Mouse (Mus musculus) midbrain, embryonic 11.5 days (tissue): Measurements from ENCODE around the gene Gfpt2. TPM values are rescaled to one million over a fixed set of nuclear protein-coding genes. Genes with fewer than 3 reads are reported as not detected.
A peak's percentile ranks its signal among the peaks of the same experiment; 100 is the strongest.

Experiments used
- ATAC-seq: fragments of 200-750 bp; cut with Nextera tagmentation; 2 replicates; pipeline ENCODE4 v1.8.0; 2017; ENCODE audit warnings: moderate TSS enrichment, moderate library complexity; ENCODE audit not compliant: low FRiP score
- DNase-seq: peaks from one replicate; pipeline ENCODE4 v3.0.0; 2015; ENCODE audit warnings: low spot score; ENCODE audit errors: missing footprints
- H3K27ac ChIP-seq: fragments of 300-500 bp; sonication (generic); 2 replicates; pipeline ENCODE4 v1.5.1; 2014; ENCODE audit warnings: low read depth, low read length
- H3K27me3 ChIP-seq: fragments of 300-500 bp; sonication (generic); 2 replicates; pipeline ENCODE4 v1.6.1; 2014; ENCODE audit warnings: mild to moderate bottlenecking, low read length, moderate library complexity, mixed read lengths; ENCODE audit not compliant: control insufficient read depth, insufficient read depth
- H3K36me3 ChIP-seq: fragments of 300-500 bp; sonication (generic); 2 replicates; pipeline ENCODE4 v1.6.1; 2014; ENCODE audit warnings: mild to moderate bottlenecking, low read length, moderate library complexity, mixed read lengths; ENCODE audit not compliant: control insufficient read depth, insufficient read depth
- H3K4me1 ChIP-seq: fragments of 300-500 bp; sonication (generic); 2 replicates; pipeline ENCODE4 v1.6.1; 2014; ENCODE audit warnings: low read length; ENCODE audit not compliant: control insufficient read depth, insufficient read depth
- H3K4me2 ChIP-seq: fragments of 300-500 bp; sonication (generic); 2 replicates; pipeline ENCODE4 v1.6.1; 2014; ENCODE audit warnings: mild to moderate bottlenecking, moderate library complexity
- H3K4me3 ChIP-seq: fragments of 300-500 bp; sonication (generic); 2 replicates; pipeline ENCODE4 v1.5.1; 2014; ENCODE audit warnings: low read depth, low read length
- H3K9ac ChIP-seq: fragments of 300-500 bp; sonication (generic); 2 replicates; pipeline ENCODE4 v1.6.1; 2014; ENCODE audit warnings: low read length
- H3K9me3 ChIP-seq: fragments of 300-500 bp; sonication (generic); 2 replicates; pipeline ENCODE4 v1.6.1; 2016; ENCODE audit warnings: low read length; ENCODE audit not compliant: control insufficient read depth
- WGBS: fragments of 180-500 bp; shearing (Covaris S2); extraction: QIAGEN DNeasy Blood & Tissue Kit; methylation state at CpG from one replicate; pipeline ENCODE4 v1.1.7; 2014; 5-methylcytosine and 5-hydroxymethylcytosine counted together
- polyA plus RNA-seq: library from polyadenylated mRNA; unstranded; fragments of >200 nt; fragmentation: Nextera tagmentation; extraction: Ambion mirVana; gene quantifications from 2 replicates; pipeline ENCODE4 v1.2.1, GENCODE M21; 2014

Gene Gfpt2
- polyA plus RNA-seq, 1 experiment from 2014 or later, result 8.7 TPM

DNA sequence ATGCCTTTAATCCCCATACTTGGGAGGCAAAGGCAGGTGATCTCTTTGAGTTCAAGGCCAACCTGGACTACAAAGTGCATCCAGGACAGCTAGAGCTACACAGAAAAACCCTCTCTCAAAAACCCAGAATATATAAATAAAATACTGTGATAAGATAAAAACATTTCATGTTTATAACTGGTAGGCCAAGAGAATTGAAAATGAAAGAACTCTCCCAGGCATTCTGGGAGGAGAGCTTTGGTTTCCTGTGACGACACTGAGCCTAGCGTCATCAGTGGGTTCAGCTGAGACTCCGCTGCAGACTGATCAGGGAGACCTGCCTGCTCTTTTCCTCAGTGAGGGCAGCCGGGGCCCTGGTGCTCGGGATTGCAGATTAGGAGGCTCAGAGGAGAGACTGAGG lies 61.2 kb downstream of the Gfpt2 start:
- WGBS, result 76% methylated on average over 5 of the region's 5 CpGs
- ATAC-seq, result no peak
- Histone ChIP-seq H3K4me1 (no peaks in the 10 kb centered on the region), H3K9me3 (no peaks in the 10 kb centered on the region), H3K27ac (no peak overlapping the region), H3K36me3 (no peaks in the 10 kb centered on the region), H3K4me3 (no peak overlapping the region), H3K9ac (no peak overlapping the region), H3K4me2 (no peak overlapping the region), H3K27me3 (no peaks in the 10 kb centered on the region)
- no peak for DNase-seq

DNA sequence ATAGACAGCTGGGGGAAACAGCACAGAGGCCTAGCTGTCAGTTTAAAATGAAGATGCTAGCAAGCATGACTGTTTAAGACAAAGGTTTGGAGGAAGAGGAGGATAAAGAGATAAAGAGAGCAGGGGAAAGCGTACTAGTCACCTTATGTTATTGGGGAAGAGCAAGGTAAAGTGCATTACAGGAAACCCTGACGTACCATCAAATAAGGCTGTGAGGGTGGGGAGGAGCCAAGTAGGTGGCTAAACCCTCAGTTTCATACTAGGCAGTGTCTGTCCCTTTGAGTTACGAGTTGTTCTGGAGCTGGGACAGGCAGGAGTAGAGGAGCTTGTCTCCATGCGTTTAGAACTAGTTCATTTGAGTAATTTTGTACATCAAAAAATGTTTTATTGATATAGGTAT lies 67.2 kb downstream of the Gfpt2 start:
- ATAC-seq (no peak), DNase-seq (no peak)
- Histone ChIP-seq H3K36me3 (no peaks in the 10 kb centered on the region), H3K9ac (no peak overlapping the region), H3K9me3 (no peaks in the 10 kb centered on the region), H3K4me2 (no peak overlapping the region), H3K4me3 (no peak overlapping the region), H3K27ac (no peak overlapping the region), H3K27me3 (no peaks in the 10 kb centered on the region), H3K4me1 (no peaks in the 10 kb centered on the region)
- WGBS, result 91% methylated on average over 4 of the region's 4 CpGs

DNA sequence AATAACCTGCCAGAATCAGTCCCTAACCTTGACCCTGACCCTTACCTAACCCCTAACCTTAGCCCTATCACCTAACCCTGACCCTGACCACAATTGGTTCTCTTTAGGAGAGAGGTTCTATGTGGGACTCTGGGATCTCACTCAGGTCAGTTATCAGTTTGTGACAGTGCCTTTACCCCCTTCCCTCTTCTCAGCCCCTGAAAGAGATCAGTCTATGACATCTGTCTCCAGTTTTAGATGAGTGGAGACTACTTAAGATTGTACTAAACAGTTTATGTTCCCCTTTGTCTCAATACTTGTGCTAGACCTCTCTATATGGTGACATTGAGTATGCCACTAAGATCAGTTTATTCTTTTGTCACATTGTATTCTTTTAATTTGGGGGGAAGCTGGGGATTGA lies 69.9 kb downstream of the Gfpt2 start:
- Histone ChIP-seq H3K27ac (no peak overlapping the region), H3K36me3 (no peaks in the 10 kb centered on the region), H3K4me3 (no peak overlapping the region), H3K9ac (no peak overlapping the region), H3K4me2 (no peak overlapping the region), H3K9me3 (no peaks in the 10 kb centered on the region), H3K27me3 (no peaks in the 10 kb centered on the region), H3K4me1 (no peaks in the 10 kb centered on the region)
- DNase-seq (no peak), ATAC-seq (no peak)

DNA sequence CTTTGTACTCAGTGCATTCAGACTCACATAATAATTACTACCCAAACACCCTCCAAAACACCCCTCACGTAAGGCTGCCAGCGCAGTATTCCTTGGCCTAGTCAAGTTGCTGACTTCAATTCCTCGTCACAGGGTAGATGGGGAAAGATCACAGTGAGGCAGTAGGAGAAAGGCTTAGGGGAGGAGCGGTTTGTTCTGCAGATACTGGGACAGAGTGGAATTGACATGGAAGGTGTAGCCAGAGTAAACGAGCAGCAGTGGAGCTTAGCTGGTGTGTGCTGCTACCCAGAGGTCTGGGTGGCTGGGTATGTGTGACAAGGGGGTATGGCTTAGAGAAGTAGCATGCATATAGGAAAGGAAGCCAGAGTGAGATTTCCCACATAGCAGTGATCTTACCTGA lies 73.3 kb downstream of the Gfpt2 start:
- DNase-seq (no peak), ATAC-seq (no peak)
- no peak overlapping the region for H3K9ac ChIP-seq
- H3K27ac ChIP-seq, result no peak overlapping the region
- H3K27me3 ChIP-seq, result no peaks in the 10 kb centered on the region
- 87% methylated on average over 5 of the region's 5 CpGs for WGBS
- no peaks in the 10 kb centered on the region for H3K9me3 ChIP-seq
- H3K4me3 ChIP-seq, result no peak overlapping the region
- H3K36me3 ChIP-seq, result peaks cover 4% of the 10 kb centered on the region; the same call in 1 of the 2 replicates
- no peak overlapping the region for H3K4me2 ChIP-seq
- H3K4me1 ChIP-seq, result no peaks in the 10 kb centered on the region

DNA sequence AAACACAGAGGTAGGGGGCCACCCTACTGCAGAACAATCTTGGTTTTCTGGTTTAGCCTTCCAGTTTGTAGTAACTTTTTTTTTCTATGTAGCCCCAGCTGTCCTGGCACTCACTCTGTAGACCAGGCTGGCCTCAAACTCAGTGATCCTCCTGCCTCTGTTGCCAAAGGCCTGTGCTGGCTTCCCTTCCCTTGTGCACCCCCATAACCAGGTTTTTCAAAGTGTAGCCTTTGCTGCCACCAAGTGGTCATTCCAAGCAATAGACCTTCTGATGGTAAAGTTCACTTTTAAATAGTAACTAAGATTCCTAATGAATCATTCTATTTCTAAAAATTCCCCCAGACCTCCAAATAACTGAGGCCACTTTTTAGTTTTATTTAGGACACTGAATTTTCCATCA lies 75.8 kb downstream of the Gfpt2 start:
- Histone ChIP-seq H3K9ac (no peak overlapping the region), H3K4me2 (no peak overlapping the region), H3K27ac (no peak overlapping the region), H3K9me3 (no peaks in the 10 kb centered on the region), H3K4me3 (no peak overlapping the region), H3K4me1 (no peaks in the 10 kb centered on the region), H3K36me3 (peaks cover 6% of the 10 kb centered on the region; the same call in 1 of the 2 replicates), H3K27me3 (no peaks in the 10 kb centered on the region)
- DNase-seq (peak; percentile 95), ATAC-seq (peak; percentile 62; the same call in 1 of the 2 replicates)

DNA sequence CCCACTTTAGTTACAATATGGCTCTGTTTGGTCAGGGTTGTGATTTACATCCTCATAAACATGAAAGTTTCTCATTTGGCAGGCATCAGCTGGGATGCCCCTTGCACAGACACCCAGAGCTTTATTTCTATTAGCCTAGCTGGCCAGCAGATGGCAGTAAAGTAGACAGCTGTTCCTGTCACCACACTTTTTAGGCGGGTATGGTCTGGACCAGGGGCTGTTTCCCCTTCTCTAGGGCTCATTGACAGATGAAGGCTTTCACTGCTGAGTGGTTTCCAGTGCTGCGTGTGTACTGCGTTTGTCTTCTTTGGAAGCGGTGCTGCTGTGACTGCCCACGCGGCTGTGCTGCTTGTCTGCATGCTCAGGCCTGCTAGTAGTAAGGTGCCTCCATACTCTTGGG lies 77.9 kb downstream of the Gfpt2 start:
- H3K36me3 ChIP-seq, result peaks cover 6% of the 10 kb centered on the region; the same call in 1 of the 2 replicates
- ATAC-seq, result 0 out of 2 replicates have a peak, but pooled peaks have one; percentile 35
- no peak overlapping the region for H3K27ac ChIP-seq
- peak; percentile 92 for DNase-seq
- no peak overlapping the region for H3K9ac ChIP-seq
- no peak overlapping the region for H3K4me3 ChIP-seq
- H3K27me3 ChIP-seq, result no peaks in the 10 kb centered on the region
- H3K9me3 ChIP-seq, result no peaks in the 10 kb centered on the region
- H3K4me1 ChIP-seq, result no peaks in the 10 kb centered on the region
- 66% methylated on average over 6 of the region's 6 CpGs for WGBS
- H3K4me2 ChIP-seq, result no peak overlapping the region

DNA sequence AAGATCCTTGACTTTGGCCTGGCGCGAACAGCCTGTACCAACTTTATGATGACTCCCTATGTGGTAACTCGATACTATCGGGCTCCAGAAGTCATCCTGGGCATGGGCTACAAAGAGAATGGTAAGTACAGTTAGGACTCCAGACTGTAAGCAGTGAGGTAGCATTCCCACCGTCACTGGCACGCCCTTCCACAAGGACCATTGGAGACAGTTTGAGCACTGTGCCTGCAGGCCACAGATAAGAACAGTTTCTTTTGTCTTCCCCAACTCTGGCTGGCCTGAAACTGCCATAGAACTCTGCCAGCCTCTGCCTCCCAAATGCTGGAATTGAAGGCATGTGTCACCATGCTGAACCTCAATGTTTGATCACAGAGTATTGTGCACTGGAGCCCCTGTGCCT lies 78.8 kb downstream of the Gfpt2 start:
- Histone ChIP-seq H3K36me3 (peaks cover 6% of the 10 kb centered on the region; the same call in 1 of the 2 replicates), H3K4me2 (no peak overlapping the region), H3K4me1 (no peaks in the 10 kb centered on the region), H3K27ac (no peak overlapping the region), H3K9ac (no peak overlapping the region), H3K9me3 (no peaks in the 10 kb centered on the region), H3K4me3 (no peak overlapping the region), H3K27me3 (no peaks in the 10 kb centered on the region)
- DNase-seq (no peak), ATAC-seq (no peak)
- WGBS, result 96% methylated on average over 6 of the region's 6 CpGs

DNA sequence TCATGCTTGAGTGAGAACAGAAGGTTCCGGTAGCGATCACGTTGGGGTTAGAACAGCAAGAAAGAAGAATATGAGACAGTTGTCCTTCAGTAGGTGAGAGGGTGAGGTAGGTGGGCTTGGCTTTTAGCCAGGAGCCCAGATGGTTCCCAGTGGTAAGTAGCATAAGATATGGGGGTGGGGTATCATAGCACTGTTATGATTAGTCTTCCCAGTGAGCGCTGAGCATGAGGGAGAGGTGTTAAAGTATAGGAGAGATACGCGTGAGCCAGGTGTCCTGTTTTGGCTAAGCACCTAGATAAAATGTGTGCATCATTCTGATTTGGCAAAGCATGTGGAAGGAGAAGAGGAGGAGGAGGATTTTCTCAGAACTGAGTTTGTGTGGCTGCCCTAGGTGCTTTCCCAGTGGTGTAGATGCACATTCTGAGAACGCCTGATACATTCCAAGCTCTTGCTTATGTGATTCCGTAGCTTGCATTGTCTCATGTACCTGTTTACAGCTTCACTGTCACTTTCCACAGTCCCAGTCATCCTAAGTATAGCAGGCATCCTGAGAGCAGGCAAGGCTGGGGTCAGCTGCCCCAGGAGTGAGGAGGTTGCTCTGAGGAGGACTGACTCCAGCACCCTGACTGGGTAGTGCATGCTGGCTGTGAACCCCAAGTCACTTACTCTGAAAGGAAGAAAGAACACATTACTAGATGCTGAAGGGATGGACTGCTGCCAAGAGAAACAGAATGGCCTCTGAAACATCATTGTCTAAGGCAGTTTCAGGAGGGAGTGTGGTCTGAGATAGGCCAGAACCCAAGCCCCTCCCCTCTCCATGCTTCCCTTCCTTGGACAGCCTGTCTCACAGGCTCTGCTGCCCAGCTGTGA lies 83.2 kb downstream of the Gfpt2 start:
- no peak overlapping the region for H3K4me2 ChIP-seq
- H3K9me3 ChIP-seq, result no peaks in the 10 kb centered on the region
- no peak overlapping the region for H3K27ac ChIP-seq
- ATAC-seq (no peak), DNase-seq (no peak)
- 0 out of 2 replicates have a peak, but pooled peaks cover 2% of the 10 kb centered on the region for H3K36me3 ChIP-seq
- WGBS, result 95% methylated on average over 8 of the region's 8 CpGs
- no peak overlapping the region for H3K4me3 ChIP-seq
- no peaks in the 10 kb centered on the region for H3K4me1 ChIP-seq
- H3K9ac ChIP-seq, result no peak overlapping the region
- H3K27me3 ChIP-seq, result no peaks in the 10 kb centered on the region

DNA sequence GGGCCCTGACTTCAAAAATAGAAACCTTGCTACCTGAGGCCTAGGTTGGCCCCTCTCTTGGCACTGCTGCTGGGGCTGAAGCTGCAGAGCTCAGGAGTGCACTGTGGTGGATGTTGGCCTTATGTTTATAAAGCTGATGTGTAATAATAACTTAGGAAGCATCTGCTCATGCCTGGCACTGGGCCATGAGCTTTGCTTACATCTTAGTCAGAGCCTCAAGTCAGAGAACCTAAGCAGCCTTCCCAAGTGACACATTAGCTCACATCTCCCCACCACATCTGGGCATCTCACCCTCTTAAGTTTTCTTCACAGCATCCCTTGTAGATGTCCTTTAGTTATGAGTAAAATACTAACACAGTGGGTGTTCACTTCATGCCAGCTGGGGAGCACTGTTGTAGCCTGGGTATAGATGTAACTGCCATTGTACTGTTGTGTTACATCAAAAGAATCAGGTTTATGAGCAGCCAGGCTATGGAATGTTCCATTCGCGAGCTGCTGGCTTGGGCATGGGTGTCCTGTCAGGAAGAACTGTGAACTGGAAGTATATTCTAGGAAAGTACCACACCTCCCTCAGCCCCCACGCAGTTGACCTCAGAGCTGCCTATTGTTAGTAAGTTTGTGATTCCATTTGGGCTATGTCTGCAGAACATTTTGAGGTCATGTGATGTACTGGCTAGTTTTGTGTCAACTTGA lies 86.1 kb downstream of the Gfpt2 start:
- ATAC-seq, result no peak
- Histone ChIP-seq H3K36me3 (no peaks in the 10 kb centered on the region), H3K9me3 (no peaks in the 10 kb centered on the region), H3K4me3 (no peak overlapping the region), H3K27me3 (no peaks in the 10 kb centered on the region), H3K4me2 (no peak overlapping the region), H3K4me1 (no peaks in the 10 kb centered on the region), H3K9ac (no peak overlapping the region), H3K27ac (no peak overlapping the region)
- WGBS, result 97% methylated on average over 3 of the region's 3 CpGs
- DNase-seq, result no peak
